Mouse (Mus musculus) liver, embryonic 11.5 days (tissue): ENCODE measurements around the gene Rap1b. TPM values are rescaled to one million over a fixed set of nuclear protein-coding genes. Genes with fewer than 3 reads are reported as not detected.

Source experiments
- ATAC-seq: fragments of 200-750 bp; cut with Nextera tagmentation; replicated peaks from 2 replicates; pipeline ENCODE4 v1.8.0; 2017; ENCODE audit warnings: moderate number of reproducible peaks, mild to moderate bottlenecking, moderate TSS enrichment, moderate library complexity; ENCODE audit not compliant: low FRiP score
- DNase-seq: peaks from one replicate; pipeline ENCODE4 v3.0.0-alpha.2; 2017; ENCODE audit warnings: low spot score
- H3K27ac ChIP-seq: fragments of 300-500 bp; sonication (generic); 2 replicates; pipeline ENCODE4 v1.5.1; 2014; ENCODE audit warnings: mild to moderate bottlenecking, low read depth, low read length, control low read depth
- H3K27me3 ChIP-seq: fragments of 300-500 bp; sonication (generic); replicated peaks from 2 replicates; pipeline ENCODE4 v1.6.1; 2014; ENCODE audit warnings: low read length, mixed read lengths; ENCODE audit not compliant: control insufficient read depth, insufficient read depth
- H3K36me3 ChIP-seq: fragments of 300-500 bp; sonication (generic); 2 replicates; pipeline ENCODE4 v1.6.1; 2014; ENCODE audit warnings: mild to moderate bottlenecking, low read length, moderate library complexity, mixed read lengths; ENCODE audit not compliant: control insufficient read depth, insufficient read depth
- H3K4me1 ChIP-seq: fragments of 300-500 bp; sonication (generic); replicated peaks from 2 replicates; pipeline ENCODE4 v1.6.1; 2014; ENCODE audit warnings: low read length, mixed read lengths; ENCODE audit not compliant: control insufficient read depth, insufficient read depth
- H3K4me2 ChIP-seq: fragments of 300-500 bp; sonication (generic); 2 replicates; pipeline ENCODE4 v1.6.1; 2014; ENCODE audit warnings: mild to moderate bottlenecking, control low read depth, moderate library complexity
- H3K4me3 ChIP-seq: fragments of 300-500 bp; sonication (generic); 2 replicates; pipeline ENCODE4 v1.5.1; 2014; ENCODE audit warnings: low read depth, low read length, control low read depth
- H3K9ac ChIP-seq: fragments of 300-500 bp; sonication (generic); 2 replicates; pipeline ENCODE4 v1.6.1; 2014; ENCODE audit warnings: low read depth, low read length, control low read depth
- H3K9me3 ChIP-seq: fragments of 300-500 bp; sonication (generic); 2 replicates; pipeline ENCODE4 v1.6.1; 2016; ENCODE audit warnings: low read length, inconsistent platforms, mixed read lengths; ENCODE audit not compliant: control insufficient read depth
- WGBS: fragments of 180-500 bp; shearing (Covaris S2); extraction: QIAGEN DNeasy Blood & Tissue Kit; methylation state at CpG from one replicate; pipeline ENCODE4 v1.1.7; 2014; 5-methylcytosine and 5-hydroxymethylcytosine counted together
- polyA plus RNA-seq: library from polyadenylated mRNA; unstranded; fragments of >200 nt; fragmentation: Nextera tagmentation; extraction: Ambion mirVana; gene quantifications from 2 replicates; pipeline ENCODE4 v1.2.1, GENCODE M21; 2014

Gene Rap1b
- polyA plus RNA-seq, 1 experiment from 2014 or later = 252 TPM

DNA sequence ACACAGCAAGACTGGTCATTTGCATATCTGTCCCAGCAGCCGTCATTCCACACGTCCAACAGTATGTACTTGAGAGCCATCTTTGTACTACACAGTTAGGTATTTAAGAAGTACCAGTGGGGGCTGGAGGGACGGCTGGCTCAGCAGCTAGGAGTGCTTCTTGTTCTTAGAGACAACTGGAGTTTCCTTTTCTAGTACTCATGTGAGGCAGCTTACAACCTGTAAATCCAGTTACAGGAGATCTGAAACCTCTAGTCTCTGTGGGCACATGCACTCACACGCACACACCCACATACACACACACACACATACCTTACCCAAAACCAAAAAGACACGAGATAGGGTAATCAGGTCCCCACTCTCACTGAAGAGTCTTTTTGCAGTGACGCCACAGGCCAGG, 18.9 kb upstream of the Rap1b start:
- no peak overlapping the region for H3K9ac ChIP-seq
- no peak for ATAC-seq
- H3K4me3 ChIP-seq = no peak overlapping the region
- no peak overlapping the region for H3K27ac ChIP-seq
- no peak for DNase-seq
- 46% methylated on average over 6 of the region's 6 CpGs for WGBS
- no peak overlapping the region for H3K4me2 ChIP-seq
- no peaks in the 10 kb centered on the region for H3K4me1 ChIP-seq
- no peaks in the 10 kb centered on the region for H3K36me3 ChIP-seq
- no peaks in the 10 kb centered on the region for H3K9me3 ChIP-seq
- H3K27me3 ChIP-seq = no peaks in the 10 kb centered on the region

DNA sequence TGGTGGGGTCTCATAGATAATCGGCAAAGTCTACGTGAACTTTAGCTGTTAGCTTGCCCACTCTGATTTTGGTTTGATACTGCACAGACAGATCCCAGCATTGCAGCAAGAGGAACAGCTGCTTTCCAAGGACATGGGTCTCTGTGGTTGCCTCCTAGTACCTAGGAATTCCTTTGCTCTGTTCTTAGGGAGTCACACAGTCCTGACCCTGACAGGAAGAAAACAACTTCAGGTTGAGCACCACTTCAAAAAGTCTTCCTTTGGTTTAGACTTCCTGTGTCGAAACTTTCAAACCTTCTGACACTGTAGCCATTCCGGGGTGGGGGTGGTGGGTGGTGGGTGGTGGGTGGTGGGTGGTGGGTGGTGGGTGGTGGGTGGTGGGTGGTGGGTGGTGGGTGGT, 18.4 kb upstream of the Rap1b start:
- Histone ChIP-seq H3K4me2 (no peak overlapping the region), H3K4me3 (no peak overlapping the region), H3K27ac (no peak overlapping the region), H3K9me3 (no peaks in the 10 kb centered on the region), H3K4me1 (no peaks in the 10 kb centered on the region), H3K36me3 (no peaks in the 10 kb centered on the region), H3K9ac (no peak overlapping the region), H3K27me3 (no peaks in the 10 kb centered on the region)
- ATAC-seq = no peak
- no peak for DNase-seq
- WGBS = 63% methylated on average over 4 of the region's 4 CpGs

DNA sequence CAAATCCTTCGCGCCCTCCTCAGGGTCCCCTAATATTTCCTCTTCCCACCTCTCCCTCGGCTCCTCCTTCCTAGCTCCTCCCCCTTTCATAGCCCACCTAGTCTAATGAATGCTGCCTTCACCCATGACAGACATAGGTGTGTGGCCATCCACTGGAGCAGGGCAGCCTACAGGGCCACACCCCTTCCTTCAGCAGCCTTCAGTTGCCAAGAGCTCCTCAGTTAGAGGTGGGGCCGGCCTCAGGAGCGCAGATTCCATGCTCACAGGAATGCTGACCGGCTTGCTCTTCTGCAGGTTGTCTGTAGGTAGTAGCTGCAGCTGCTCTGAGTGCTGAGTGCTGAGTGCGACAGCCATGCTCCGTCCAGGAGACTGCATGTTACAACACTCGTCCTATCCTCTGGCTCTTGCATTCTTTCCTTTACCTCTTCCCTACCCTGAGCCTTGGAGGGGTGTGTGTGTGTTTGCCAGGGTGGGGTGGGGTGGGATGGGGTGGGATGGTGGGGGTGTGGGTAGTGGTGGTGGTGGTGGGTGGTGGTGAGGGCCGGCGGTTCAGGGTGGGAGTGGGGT, 16.3 kb upstream of the Rap1b start:
- no peak for ATAC-seq
- no peak overlapping the region for H3K4me3 ChIP-seq
- no peaks in the 10 kb centered on the region for H3K36me3 ChIP-seq
- no peak overlapping the region for H3K9ac ChIP-seq
- no peaks in the 10 kb centered on the region for H3K9me3 ChIP-seq
- H3K4me2 ChIP-seq = no peak overlapping the region
- 65% methylated on average over 11 of the region's 11 CpGs for WGBS
- H3K4me1 ChIP-seq = no peaks in the 10 kb centered on the region
- H3K27me3 ChIP-seq = no peaks in the 10 kb centered on the region
- DNase-seq = no peak
- no peak overlapping the region for H3K27ac ChIP-seq

DNA sequence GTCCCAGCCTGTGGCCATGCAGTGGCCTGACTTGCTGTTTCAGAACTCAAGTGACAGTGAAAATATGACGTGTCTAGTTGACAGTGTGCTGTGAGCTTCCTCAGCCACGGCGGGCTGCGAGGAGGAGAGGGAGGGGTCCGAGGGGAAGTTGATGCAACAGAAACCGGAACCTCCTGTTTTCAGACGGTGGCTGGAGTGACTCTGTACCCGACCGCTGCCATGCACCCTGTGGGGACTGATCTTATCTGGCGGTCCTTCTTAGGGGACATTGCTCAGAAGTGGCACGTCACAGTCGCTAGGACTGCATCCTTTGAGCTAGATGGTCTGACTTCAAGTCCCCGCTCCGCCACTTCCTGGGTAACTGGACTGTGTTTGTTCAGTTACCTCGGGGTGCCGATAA, 15.1 kb upstream of the Rap1b start:
- 0 out of 2 replicates have a peak overlapping the region, but pooled peaks have one; percentile 6 for H3K4me3 ChIP-seq
- no peak for DNase-seq
- no peaks in the 10 kb centered on the region for H3K9me3 ChIP-seq
- no peaks in the 10 kb centered on the region for H3K36me3 ChIP-seq
- WGBS = 49% methylated on average over 16 of the region's 16 CpGs
- H3K9ac ChIP-seq = peak overlapping the region; percentile 10; the same call in 1 of the 2 replicates
- H3K27me3 ChIP-seq = no peaks in the 10 kb centered on the region
- H3K4me1 ChIP-seq = no peaks in the 10 kb centered on the region
- peak overlapping the region; percentile 44 for H3K4me2 ChIP-seq
- peak; percentile 51 for ATAC-seq
- H3K27ac ChIP-seq = no peak overlapping the region

DNA sequence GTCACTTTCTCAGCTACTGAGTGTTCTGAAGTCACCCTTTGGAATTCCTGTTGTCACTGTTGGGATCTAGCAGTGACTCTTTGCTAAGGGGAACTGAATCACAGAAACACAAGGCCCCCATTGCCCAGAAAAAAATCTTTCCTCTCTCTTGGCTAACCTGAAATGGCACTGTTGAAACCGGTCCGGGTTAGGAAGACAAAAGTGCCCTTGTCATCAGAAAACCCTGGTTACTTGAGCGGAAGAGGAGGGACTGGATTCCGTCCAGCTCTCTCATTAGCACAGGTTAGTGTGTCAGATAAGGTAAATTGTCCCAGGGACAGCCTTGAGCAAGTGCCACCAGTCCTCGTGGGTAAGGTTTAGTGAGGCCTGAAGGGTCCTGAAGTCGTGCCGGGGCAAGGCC, 14.5 kb upstream of the Rap1b start:
- no peak overlapping the region for H3K4me2 ChIP-seq

DNA sequence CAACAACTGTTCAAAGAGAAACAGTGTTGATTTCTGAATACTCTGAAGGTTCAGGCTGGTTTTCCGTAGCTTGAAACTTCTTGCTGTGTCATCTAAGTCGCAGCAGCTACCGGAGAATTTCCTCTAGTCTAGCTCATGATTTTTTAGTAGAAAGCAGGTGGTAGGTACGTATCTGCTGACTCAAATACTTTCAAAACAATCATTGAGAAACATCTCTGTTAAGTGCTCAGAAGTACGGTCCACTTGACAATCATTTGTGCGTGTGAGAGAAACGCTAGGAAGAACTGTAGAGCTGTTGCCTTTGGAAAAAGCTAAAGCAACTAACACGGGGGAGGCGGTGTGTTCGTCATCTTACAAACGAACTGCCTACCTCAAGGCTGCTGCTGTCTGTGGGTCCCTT, 14.0 kb upstream of the Rap1b start:
- H3K27me3 ChIP-seq = no peaks in the 10 kb centered on the region
- H3K9me3 ChIP-seq = no peaks in the 10 kb centered on the region
- no peak overlapping the region for H3K4me2 ChIP-seq
- 81% methylated on average over 11 of the region's 11 CpGs for WGBS
- DNase-seq (no peak), ATAC-seq (no peak)
- H3K4me1 ChIP-seq = no peaks in the 10 kb centered on the region
- no peak overlapping the region for H3K4me3 ChIP-seq
- H3K36me3 ChIP-seq = no peaks in the 10 kb centered on the region
- H3K9ac ChIP-seq = no peak overlapping the region
- no peak overlapping the region for H3K27ac ChIP-seq

More for the DNA sequence above, 14.5 kb upstream of the Rap1b start:
- no peak overlapping the region for H3K4me3 ChIP-seq
- ATAC-seq (no peak), DNase-seq (no peak)
- 60% methylated on average over 7 of the region's 7 CpGs for WGBS
- H3K4me1 ChIP-seq = no peaks in the 10 kb centered on the region
- H3K27ac ChIP-seq = no peak overlapping the region
- no peaks in the 10 kb centered on the region for H3K9me3 ChIP-seq
- H3K27me3 ChIP-seq = no peaks in the 10 kb centered on the region
- H3K36me3 ChIP-seq = no peaks in the 10 kb centered on the region
- no peak overlapping the region for H3K9ac ChIP-seq

DNA sequence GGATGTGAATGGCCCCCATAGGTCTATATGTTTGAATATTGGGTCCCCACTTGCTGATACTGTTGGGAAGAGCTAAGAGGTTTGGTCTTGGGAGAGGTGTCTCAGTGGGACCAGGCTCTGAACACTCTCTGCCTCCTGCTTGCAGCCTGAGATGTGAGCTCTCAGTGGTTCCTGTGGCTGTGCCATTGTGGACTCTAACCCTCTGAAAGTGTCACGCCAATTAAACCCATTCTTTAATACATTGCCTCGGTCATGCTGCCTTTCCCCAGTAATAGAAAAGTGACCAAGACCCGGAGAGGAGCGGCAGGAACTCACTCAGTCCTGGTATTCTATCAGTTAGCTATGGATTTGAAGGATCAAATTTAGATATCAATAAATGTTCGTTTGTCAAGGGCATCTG, 12.4 kb upstream of the Rap1b start:
- H3K4me3 ChIP-seq = no peak overlapping the region
- H3K4me2 ChIP-seq = no peak overlapping the region
- no peaks in the 10 kb centered on the region for H3K4me1 ChIP-seq
- H3K27me3 ChIP-seq = no peaks in the 10 kb centered on the region
- no peaks in the 10 kb centered on the region for H3K9me3 ChIP-seq
- H3K27ac ChIP-seq = no peak overlapping the region
- no peaks in the 10 kb centered on the region for H3K36me3 ChIP-seq
- WGBS = 84% methylated on average over 5 of the region's 5 CpGs
- ATAC-seq (no peak), DNase-seq (no peak)
- H3K9ac ChIP-seq = no peak overlapping the region

DNA sequence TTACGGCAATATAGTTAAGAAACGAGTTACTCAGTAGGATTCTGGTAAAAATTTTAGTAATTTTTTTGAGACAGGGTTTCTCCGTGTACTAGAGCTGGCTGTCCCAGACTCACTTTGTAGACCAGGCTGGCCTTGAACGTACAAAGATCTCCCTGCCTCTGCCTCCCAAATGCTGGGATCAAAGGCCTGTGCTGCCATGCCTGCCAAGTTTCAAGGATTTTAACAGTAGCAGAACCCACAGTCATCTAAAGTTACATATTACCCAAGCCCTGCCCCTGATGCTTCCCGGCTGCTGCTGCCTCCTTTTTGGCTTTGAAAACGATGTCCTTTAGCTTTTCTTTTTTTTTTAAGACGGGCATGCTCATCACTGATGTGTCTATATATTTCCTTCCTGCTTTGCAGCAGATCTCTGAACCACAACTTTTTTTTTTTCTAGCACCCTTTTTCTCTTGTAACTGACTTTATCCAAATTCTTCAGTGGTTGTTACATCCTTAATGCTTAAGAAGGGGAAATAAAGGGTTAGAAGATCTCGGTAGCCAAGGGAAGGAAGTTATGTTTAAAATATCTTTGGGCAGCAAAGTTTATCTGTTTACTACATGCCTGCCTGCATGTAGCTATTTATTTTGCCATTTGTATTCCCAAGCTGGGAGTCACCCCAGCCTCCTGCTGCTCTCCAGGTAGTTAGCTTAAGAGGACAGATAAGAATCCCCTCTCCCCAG, 10.3 kb upstream of the Rap1b start:
- ATAC-seq (0 out of 2 replicates have a peak, but pooled peaks have one; percentile 27), DNase-seq (no peak)
- H3K9me3 ChIP-seq = no peaks in the 10 kb centered on the region
- H3K36me3 ChIP-seq = no peaks in the 10 kb centered on the region
- H3K4me3 ChIP-seq = no peak overlapping the region
- WGBS = 40% methylated on average over 8 of the region's 8 CpGs
- H3K9ac ChIP-seq = no peak overlapping the region
- no peaks in the 10 kb centered on the region for H3K4me1 ChIP-seq
- H3K27ac ChIP-seq = 0 out of 2 replicates have a peak overlapping the region, but pooled peaks have one; percentile 16
- H3K27me3 ChIP-seq = no peaks in the 10 kb centered on the region
- no peak overlapping the region for H3K4me2 ChIP-seq

DNA sequence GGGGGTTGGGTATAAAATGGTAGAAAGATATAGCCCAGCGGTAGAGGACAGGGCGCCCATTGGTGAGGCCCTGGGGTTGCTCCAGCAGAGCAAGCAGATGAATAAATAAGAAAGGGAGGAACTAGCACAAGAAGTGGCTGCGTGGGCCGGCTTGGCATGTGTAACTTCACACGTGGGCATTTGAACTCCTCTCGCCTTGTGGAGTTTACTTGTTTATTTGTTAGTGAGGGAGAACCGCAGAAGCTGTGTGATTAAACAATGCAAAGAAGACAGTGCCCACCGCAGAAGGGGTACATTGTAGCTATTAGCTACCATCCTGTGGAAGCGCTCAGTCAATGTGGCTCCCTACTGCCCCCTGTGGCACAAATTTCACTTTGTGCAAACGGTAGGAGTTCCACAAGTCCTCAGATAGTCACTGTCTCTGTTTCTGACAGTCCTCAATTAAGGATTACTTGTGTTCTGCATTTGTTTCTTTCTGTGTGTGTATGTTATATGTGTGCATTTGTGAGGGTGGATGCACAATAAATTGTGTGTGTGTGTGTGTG, 6.9 kb upstream of the Rap1b start:
- ATAC-seq (no peak), DNase-seq (no peak)
- no peak overlapping the region for H3K4me2 ChIP-seq
- WGBS = 88% methylated on average over 10 of the region's 10 CpGs
- H3K9ac ChIP-seq = no peak overlapping the region
- H3K4me3 ChIP-seq = no peak overlapping the region
- H3K4me1 ChIP-seq = no peaks in the 10 kb centered on the region
- H3K27ac ChIP-seq = no peak overlapping the region
- H3K9me3 ChIP-seq = no peaks in the 10 kb centered on the region
- no peaks in the 10 kb centered on the region for H3K36me3 ChIP-seq
- no peaks in the 10 kb centered on the region for H3K27me3 ChIP-seq
